Mouse (Mus musculus) c-Kit-negative CD71-positive TER-119-positive erythroid progenitor cells, embryonic 14.5 days (primary cell): ENCODE results near the gene Tomm40l.
"Not testable (repeated sequence)": the region's sequence is repeated elsewhere in the genome, so short reads cannot be mapped to it uniquely, and the experiment has no call there.

ENCODE experiments used
- DNase-seq: peaks from one replicate; pipeline ENCODE4 v3.0.0-alpha.2; 2013; ENCODE audit warnings: low read depth, low spot score

Tomm40l gene

DNA sequence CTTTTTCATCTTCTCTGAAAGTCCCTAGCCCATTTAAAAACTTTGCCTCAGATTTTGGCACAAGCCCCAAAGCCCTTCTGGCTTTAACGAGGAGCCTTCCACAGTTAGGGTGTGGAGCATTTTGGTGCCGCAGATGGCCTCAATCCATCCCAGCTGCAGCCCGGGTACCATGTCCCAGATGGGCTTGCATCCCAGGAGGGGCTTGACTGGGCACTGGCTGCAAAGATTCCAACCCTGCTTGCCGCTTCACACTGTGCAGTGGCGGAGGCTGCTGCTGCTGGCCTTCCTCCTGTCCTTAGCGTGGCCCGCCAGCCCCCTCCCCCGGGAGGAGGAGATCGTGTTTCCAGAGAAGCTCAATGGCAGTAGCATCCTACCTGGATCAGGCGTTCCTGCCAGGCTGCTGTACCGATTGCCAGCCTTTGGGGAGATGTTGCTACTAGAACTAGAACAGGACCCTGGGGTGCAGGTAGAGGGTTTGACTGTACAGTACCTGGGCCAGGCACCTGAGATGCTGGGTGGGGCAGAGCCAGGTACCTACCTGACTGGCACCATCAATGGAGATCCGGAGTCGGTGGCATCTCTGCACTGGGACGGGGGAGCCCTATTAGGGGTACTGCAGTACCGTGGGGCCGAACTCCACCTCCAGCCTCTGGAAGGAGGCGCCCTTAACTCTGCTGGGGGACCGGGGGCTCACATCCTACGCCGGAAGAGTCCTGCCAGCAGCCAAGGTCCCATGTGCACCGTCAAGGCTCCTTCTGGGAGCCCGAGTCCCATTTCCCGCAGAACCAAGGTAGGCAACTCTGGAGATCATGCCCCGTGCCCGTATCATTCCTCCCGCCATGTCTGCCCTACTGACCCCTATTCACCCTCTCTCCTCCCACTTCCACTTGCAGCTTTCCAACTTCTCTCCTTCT, 28.6 kb upstream of the Tomm40l start, which contains the start of gene Ndufs2:
Gene Ndufs2, minus strand, starts transcription at position 709 of the 914 bp plus-strand sequence.
- DNase-seq, result no peak

- DNase-seq, result no peak
These were observed 27.7 kb upstream of the Tomm40l start, which contains the start of gene Adamts4 for GRCm38 (mm10) chr1:171249913-171250600. Adamts4 (plus strand) TSS chr1:171250421.

GRCm38 (mm10) chr1:171248386-171249226, 26.3 kb upstream of the Tomm40l start:
- no peak for DNase-seq

- DNase-seq, result no peak
These were observed 25.6 kb upstream of the Tomm40l start for GRCm38 (mm10) chr1:171247916-171248315.

GRCm38 (mm10) chr1:171247453-171247841, 25.1 kb upstream of the Tomm40l start:
- no peak for DNase-seq

DNA sequence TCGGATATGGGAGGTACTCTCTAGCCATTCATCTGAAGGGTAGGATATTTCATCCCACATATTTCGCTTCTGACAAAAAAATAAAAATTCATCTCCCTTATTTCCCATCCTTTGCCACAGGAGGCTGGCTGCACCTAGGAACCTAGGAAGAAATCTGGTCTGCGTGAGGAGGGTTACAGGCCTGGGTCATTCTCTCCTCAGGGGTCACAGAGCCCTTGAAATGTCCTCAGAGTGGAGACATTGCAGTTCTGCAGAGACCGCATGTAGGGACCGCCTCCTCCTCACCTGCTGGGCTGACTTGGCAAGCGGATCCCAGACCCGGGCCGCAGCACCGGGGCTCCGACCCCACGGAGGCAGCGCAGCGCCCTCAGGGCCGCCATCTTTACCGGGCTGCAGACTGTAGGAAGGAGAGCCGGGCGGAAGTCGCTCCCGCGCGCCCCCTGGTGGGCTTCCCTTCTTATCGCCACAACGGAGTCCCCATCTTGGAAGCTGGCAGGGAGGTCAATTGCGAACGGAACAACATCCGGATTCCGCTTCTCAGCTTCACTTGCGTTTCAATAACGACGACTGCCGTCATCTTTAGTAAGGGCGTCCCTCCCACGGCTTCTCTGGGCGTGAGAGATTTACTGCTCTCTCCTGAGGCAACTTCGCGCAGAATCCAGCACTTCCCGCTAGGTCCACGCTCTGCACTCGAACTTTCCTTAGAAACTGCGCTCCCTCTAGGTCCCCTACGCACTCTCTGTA, 24.6 kb upstream of the Tomm40l start:
- peak; percentile 97 for DNase-seq

DNA sequence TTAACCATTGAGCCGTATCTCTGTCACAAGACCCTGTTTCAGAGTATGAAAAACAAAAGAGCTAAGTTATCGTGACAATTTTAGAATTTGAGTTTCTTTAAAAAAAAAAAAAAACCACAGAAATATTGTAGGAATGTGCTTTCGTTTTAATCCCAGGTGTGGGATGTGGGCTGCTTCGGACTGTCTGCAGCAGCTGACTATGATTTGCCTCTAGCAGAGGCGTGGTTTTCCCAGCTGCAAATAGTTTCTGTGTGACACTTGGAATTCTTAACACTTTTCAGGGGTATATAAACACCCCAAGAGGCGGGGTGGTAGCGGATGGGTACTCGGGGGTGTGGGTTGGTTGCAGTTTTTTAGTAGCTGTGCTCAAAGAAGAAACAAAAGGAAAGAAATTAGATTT, 23.0 kb upstream of the Tomm40l start:
- no peak for DNase-seq

DNA sequence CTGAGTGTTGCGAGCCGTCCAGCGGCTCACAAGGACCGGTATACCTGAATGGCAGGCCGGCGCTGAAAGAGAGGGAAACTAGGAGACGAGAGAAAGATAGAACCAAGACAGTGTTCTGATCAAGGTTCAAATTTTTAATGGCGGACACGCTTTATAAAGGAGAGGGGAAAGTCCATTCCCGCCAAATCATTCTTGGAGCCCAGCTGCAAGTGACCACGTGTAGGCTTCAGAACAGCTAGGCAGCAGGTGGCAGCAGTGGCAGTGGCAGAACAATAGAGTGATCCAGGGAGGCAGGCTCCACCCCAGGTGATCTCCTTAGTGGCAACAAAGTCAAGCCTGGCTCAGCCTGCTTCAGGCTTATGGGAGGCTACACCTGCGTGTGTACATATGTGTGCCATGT, 19.6 kb upstream of the Tomm40l start:
- not testable (repeated sequence) for DNase-seq

- DNase-seq, result no peak
These were observed 18.6 kb upstream of the Tomm40l start for GRCm38 (mm10) chr1:171240911-171241310.

- DNase-seq, result no peak
These were observed 17.9 kb upstream of the Tomm40l start for GRCm38 (mm10) chr1:171239992-171240744.

- no peak for DNase-seq
These were observed 16.1 kb upstream of the Tomm40l start for GRCm38 (mm10) chr1:171238463-171238862.

GRCm38 (mm10) chr1:171237438-171237837, 15.1 kb upstream of the Tomm40l start:
- no peak for DNase-seq

DNA sequence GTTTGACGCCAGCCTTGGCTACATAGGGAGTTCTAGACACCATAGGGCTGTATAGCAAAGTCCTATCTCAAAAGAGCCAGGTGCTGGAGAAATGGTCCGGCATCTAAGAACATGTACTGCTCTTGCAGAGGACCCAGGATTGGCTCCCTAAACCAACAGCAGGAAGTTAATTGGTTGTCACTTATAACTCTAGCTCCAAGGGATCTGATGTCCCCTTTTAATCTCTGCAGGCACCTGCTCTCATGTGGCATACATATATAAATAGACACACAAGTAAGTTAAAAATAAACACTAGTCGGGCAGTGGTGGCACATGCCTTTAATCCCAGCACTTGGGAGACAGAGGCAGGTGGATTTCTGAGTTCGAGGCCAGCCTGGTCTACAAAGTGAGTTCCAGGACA, 13.5 kb upstream of the Tomm40l start:
- DNase-seq, result no peak

DNA sequence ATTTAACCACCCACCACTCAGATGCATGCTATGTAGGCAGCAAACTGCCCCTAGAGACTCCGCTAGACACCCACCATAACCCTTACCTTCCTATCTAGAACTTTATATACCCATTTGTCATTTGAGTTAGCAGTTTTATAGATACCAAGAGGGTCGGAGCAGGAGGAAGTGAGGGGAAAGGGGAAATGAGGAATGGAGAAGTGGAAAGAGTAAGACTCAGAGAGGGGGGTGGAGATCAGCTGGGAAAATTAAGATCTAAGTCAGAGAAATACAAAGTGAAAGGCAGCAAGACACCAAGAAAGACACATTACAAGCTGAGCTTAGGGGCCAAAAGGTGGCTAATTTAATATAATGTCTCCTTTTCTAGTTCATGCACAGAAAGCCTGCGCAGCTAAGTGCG, 12.2 kb upstream of the Tomm40l start:
- no peak for DNase-seq

DNA sequence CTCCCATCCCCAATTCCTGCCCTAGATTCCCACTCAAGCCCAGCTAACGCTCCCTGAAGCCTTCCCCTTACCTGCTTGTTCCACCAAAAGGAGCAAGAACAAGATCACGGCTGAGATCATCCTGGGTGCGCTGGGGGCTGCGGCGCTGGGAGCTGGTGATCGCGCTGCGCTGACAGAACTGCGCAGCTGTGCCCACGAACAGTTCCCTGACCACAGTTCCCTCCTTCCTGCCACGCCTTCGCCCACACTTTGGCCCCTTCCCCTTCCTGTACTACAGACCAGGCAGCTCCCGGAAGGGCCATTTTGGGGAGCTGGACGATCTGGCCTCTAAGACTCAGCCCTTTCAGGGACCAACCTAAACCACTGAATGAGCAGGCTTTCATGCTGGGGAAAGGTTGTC, 11.8 kb upstream of the Tomm40l start, which contains the start of gene Fcer1g:
Gene Fcer1g, minus strand, starts transcription at position 240 of the 400 bp plus-strand sequence.
- no peak for DNase-seq

GRCm38 (mm10) chr1:171232800-171233730, 10.8 kb upstream of the Tomm40l start:
- no peak for DNase-seq

DNA sequence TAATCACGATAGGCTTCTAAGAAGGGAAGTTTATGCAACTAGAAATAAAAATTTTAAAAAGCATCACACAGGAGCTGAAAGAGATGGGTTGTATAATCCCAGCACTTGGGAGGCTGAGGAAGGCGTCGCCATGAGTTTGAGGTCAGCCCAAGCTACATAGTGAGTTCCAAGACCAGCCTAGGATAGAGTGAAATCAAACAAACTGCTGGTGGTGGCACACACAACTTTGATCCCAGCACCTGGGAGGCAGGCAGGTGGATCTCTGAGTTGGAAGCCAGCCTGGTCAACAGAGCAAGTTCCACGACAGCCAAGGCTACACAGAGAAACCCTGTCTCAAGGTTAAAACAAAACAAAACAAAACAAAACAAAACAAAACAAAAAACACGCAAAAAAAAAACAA, 10.0 kb upstream of the Tomm40l start:
- DNase-seq, result no peak

DNA sequence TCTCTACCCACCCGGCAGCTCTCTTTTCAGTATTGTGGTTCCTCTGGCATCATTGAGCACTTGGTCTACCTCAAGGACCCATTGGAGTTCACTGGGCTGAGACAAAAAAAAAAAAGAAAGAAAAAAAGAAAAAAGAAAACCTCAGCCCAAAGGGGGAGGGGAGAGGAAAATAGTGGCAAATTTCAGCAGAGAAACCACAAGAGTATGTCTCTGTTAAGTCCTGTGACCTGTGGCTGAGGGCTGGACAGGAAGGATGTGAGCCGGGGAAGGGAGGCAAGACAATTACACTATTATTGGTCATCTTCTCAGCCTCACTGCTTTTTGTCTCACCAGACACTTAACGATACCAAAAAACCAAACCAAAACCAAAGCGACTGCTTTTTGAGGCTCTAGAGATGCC, 9.5 kb upstream of the Tomm40l start:
- no peak for DNase-seq

GRCm38 (mm10) chr1:171230215-171230614, 7.9 kb upstream of the Tomm40l start:
- DNase-seq, result no peak
